Mouse (Mus musculus) heart, embryonic 11.5 days (tissue): ENCODE data around the gene Akr1d1. TPM values are rescaled to one million over a fixed set of nuclear protein-coding genes. Genes with fewer than 3 reads are reported as not detected.

Experiments used
- ATAC-seq: fragments of 200-750 bp; cut with Nextera tagmentation; replicated peaks from 2 replicates; pipeline ENCODE4 v1.8.0; 2017; ENCODE audit warnings: moderate library complexity; ENCODE audit not compliant: insufficient number of reproducible peaks, low FRiP score, low TSS enrichment
- H3K27ac ChIP-seq: fragments of 300-500 bp; sonication (generic); 2 replicates; pipeline ENCODE4 v1.5.1; 2014; ENCODE audit warnings: mild to moderate bottlenecking, low read depth, low read length
- H3K27me3 ChIP-seq: fragments of 300-500 bp; sonication (generic); 2 replicates; pipeline ENCODE4 v1.6.1; 2014; ENCODE audit warnings: mild to moderate bottlenecking, low read length, mixed read lengths; ENCODE audit not compliant: control insufficient read depth, insufficient read depth
- H3K36me3 ChIP-seq: fragments of 300-500 bp; sonication (generic); 2 replicates; pipeline ENCODE4 v1.6.1; 2014; ENCODE audit warnings: mild to moderate bottlenecking, low read length, moderate library complexity, mixed read lengths; ENCODE audit not compliant: control insufficient read depth, insufficient read depth
- H3K4me1 ChIP-seq: fragments of 300-500 bp; sonication (generic); 2 replicates; pipeline ENCODE4 v1.6.1; 2014; ENCODE audit warnings: low read length; ENCODE audit not compliant: control insufficient read depth, insufficient read depth
- H3K4me2 ChIP-seq: fragments of 300-500 bp; sonication (generic); 2 replicates; pipeline ENCODE4 v1.6.1; 2014; ENCODE audit warnings: mild to moderate bottlenecking, moderate library complexity
- H3K4me3 ChIP-seq: fragments of 300-500 bp; sonication (generic); 2 replicates; pipeline ENCODE4 v1.5.1; 2014; ENCODE audit warnings: low read depth, low read length
- H3K9ac ChIP-seq: fragments of 300-500 bp; sonication (generic); 2 replicates; pipeline ENCODE4 v1.6.1; 2014; ENCODE audit warnings: mild to moderate bottlenecking, low read depth, low read length, moderate library complexity
- H3K9me3 ChIP-seq: fragments of 300-500 bp; sonication (generic); replicated peaks from 2 replicates; pipeline ENCODE4 v1.6.1; 2016; ENCODE audit warnings: low read length; ENCODE audit not compliant: control insufficient read depth
- WGBS: fragments of 180-500 bp; shearing (Covaris S2); extraction: QIAGEN DNeasy Blood & Tissue Kit; methylation state at CpG from one replicate; pipeline ENCODE4 v1.1.7; 2014; ENCODE audit not compliant: insufficient replicate concordance; 5-methylcytosine and 5-hydroxymethylcytosine counted together
- polyA plus RNA-seq: library from polyadenylated mRNA; unstranded; fragments of >200 nt; fragmentation: Nextera tagmentation; extraction: Ambion mirVana; gene quantifications from 2 replicates; pipeline ENCODE4 v1.2.1, GENCODE M21; 2014

The Akr1d1 gene
- polyA plus RNA-seq, 1 experiment from 2014 or later, result not detected

DNA sequence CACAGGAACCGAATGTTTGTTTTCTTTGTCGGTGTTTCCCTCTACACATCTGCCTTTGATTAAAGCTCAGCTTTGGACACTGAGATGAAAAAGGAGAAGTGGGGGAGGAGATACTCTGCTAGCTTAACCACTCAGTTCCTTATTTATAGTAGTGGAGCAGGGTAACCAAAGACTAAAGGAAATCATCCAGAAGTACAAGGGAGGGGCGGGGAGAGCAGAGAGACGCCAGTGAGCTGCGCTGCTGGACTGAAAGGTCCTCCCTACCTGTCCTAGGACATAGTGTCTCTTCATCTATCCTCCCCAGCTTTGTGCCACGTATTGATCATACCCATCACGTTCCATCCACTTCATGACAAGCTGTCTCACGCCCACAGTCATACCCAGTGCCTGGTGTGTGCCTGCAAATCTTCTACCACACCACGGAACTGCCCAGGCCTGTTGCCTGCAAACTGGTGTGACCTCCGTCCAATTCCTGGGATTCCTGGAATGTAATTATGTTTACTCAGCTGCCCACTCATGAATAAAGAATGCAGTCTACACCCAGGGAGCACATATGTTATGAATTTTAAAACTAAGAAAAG is 87.5 kb downstream of the Akr1d1 start:
- H3K9me3 ChIP-seq, result no peaks in the 10 kb centered on the region
- 50% methylated on average over 10 of the region's 10 CpGs for WGBS
- H3K4me1 ChIP-seq, result no peaks in the 10 kb centered on the region
- no peak overlapping the region for H3K4me2 ChIP-seq
- H3K27ac ChIP-seq, result no peak overlapping the region
- H3K9ac ChIP-seq, result no peak overlapping the region
- H3K36me3 ChIP-seq, result no peaks in the 10 kb centered on the region
- H3K4me3 ChIP-seq, result no peak overlapping the region
- ATAC-seq, result no peak
- H3K27me3 ChIP-seq, result no peaks in the 10 kb centered on the region

Other genes starting within 250 kb of the Akr1d1 start
- 1.0 and 1.1 TPM in 2 replicates for gene Dgki, start 230.0 kb upstream of the Akr1d1 start, polyA plus RNA-seq
- 42.9 and 52.9 TPM in 2 replicates for gene Creb3l2, start 88.0 kb upstream of the Akr1d1 start, polyA plus RNA-seq